Mouse (Mus musculus): ENCODE data around the gene Gm32802. TPM values are rescaled to one million over a fixed set of nuclear protein-coding genes. Genes with fewer than 3 reads are reported as not detected.
"Not testable (repeated sequence)": the region's sequence is repeated elsewhere in the genome, so short reads cannot be mapped to it uniquely, and the experiment has no call there.

The Gm32802 gene
- not detected in 2 replicates for polyA plus RNA-seq (2015; fragmentation: Nextera tagmentation; extraction: Ambion mirVana)

DNA sequence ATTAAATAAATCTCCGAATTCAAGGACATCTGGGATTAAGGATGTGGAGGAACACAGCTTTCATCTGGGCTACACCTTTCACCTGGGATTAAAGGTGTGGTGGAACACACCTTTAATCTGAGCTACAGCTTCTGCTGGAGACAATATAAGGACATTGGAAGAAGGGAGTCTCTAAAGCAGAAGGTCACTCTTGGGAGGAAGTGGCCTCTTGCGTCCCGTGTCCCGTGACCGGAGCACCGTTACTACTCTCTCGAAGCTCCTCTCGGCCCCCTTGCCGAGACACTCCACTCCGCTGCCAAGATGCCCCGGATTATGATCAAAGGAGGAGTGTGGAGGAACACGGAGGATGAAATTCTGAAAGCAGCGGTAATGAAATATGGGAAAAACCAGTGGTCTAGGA is at the start of gene Gm32802:
Gene Gm32802 (plus strand): TSS at position 301 of the 400 bp plus-strand sequence.
- no CpG with 5 or more reads among the region's 13 CpGs for WGBS
- not testable (repeated sequence) for H3K4me3 ChIP-seq (ENCODE audit: low read depth, low read length); H3K4me2 ChIP-seq (replicated peaks; ENCODE audit: low read depth); H3K4me1 ChIP-seq (replicated peaks; ENCODE audit: control insufficient read depth, insufficient read depth, low read length); H3K27me3 ChIP-seq (replicated peaks; ENCODE audit: control insufficient read depth, insufficient read depth, low read length); H3K9ac ChIP-seq (ENCODE audit: low read depth, low read length); ATAC-seq; H3K27ac ChIP-seq (ENCODE audit: low read depth, low read length); H3K36me3 ChIP-seq (ENCODE audit: control insufficient read depth, insufficient read depth); H3K9me3 ChIP-seq (ENCODE audit: control insufficient read depth)

DNA sequence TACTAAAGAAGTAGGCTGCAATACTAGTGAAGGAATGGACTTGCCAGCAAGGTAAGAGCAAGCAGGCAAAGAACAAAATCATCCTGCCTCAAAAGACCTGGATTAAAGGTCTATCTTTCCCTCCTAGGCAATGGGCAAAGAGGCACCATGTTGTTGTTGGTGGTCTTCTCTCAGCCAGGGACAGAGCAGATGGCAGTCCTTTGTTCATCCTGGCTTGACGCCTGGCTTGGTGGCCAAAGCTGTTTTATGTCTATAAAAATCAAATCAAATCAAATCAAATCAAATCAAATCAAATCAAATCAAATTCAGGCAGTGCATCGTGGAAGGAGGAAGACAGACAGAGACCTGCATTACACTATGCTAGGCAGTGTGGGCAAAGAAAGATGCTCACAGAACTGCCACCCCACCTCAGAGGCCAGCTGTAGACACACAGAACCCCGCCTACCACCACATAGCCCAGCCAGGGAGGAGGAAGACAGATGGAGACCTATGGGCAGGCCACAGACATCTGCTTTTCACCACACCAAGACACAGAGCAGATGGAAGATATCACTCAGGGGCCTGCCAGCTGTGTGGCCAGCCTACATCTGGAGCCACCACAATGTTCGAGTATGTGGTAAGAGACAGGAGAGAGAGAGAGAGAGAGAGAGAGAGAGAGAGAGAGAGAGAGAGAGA is 42.6 kb upstream of the Gm32802 start:
- not testable (repeated sequence) for H3K27ac ChIP-seq (ENCODE audit: low read depth, low read length); H3K9me3 ChIP-seq (ENCODE audit: control insufficient read depth); H3K27me3 ChIP-seq (replicated peaks; ENCODE audit: control insufficient read depth, insufficient read depth, low read length); H3K4me1 ChIP-seq (replicated peaks; ENCODE audit: control insufficient read depth, insufficient read depth, low read length); H3K4me2 ChIP-seq (replicated peaks; ENCODE audit: low read depth); H3K9ac ChIP-seq (ENCODE audit: low read depth, low read length); ATAC-seq; H3K36me3 ChIP-seq (ENCODE audit: control insufficient read depth, insufficient read depth); H3K4me3 ChIP-seq (ENCODE audit: low read depth, low read length)
- 92% methylated on average over 2 of the region's 4 CpGs for WGBS

DNA sequence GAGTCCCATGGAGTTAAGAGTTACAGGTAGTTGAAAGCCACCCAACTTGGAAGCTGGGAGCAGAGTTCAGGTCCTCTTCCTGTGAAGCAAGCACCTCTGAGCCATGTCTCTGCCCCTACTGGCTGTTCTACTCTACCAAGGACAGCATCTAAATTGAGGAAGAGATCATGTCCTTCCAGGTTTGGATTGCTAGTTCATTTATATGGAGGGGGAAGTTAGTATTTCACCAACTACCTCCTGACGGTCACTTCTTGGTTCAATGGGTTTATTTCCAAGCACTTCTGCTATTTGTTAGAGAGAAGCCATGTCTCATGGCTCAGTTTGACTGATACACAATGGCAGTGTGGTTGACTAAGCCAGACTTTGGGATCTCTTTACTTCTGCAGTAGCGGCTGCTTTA is 30.9 kb upstream of the Gm32802 start:
- not testable (repeated sequence) for H3K4me3 ChIP-seq (ENCODE audit: low read depth, low read length); H3K4me1 ChIP-seq (replicated peaks; ENCODE audit: control insufficient read depth, insufficient read depth, low read length)

DNA sequence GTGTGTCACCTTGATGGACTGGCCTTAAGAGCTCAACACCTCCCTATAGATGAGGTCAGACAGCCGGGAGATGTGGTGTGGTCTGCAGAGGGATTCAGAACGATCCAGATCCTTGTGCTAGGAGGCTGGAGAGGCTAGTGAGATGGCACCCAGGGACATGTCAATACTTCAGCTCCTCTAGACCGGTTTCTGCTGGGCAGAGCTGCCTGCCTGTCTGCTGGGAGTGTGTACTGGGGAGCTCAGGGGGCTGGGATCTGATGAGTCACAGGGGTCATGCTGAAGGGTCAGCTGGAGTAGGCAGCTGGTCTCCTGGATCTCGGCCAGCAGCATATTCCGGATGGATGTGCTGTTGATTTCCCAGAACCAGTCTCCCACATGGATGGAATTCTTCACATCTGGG is 25.9 kb upstream of the Gm32802 start:
- not testable (repeated sequence) for H3K27ac ChIP-seq (ENCODE audit: low read depth, low read length); H3K9ac ChIP-seq (ENCODE audit: low read depth, low read length); H3K36me3 ChIP-seq (ENCODE audit: control insufficient read depth, insufficient read depth); H3K9me3 ChIP-seq (ENCODE audit: control insufficient read depth); ATAC-seq; H3K4me1 ChIP-seq (replicated peaks; ENCODE audit: control insufficient read depth, insufficient read depth, low read length); H3K27me3 ChIP-seq (replicated peaks; ENCODE audit: control insufficient read depth, insufficient read depth, low read length); H3K4me3 ChIP-seq (ENCODE audit: low read depth, low read length); H3K4me2 ChIP-seq (replicated peaks; ENCODE audit: low read depth)
- WGBS: no CpG with 5 or more reads among the region's 5 CpGs

More for the DNA sequence above, 30.9 kb upstream of the Gm32802 start:
- H3K9ac ChIP-seq (ENCODE audit: low read depth, low read length); ATAC-seq; H3K9me3 ChIP-seq (ENCODE audit: control insufficient read depth); H3K4me2 ChIP-seq (replicated peaks; ENCODE audit: low read depth); H3K27me3 ChIP-seq (replicated peaks; ENCODE audit: control insufficient read depth, insufficient read depth, low read length); H3K36me3 ChIP-seq (ENCODE audit: control insufficient read depth, insufficient read depth); H3K27ac ChIP-seq (ENCODE audit: low read depth, low read length): not testable (repeated sequence)
- WGBS: no CpG with 5 or more reads among the region's 2 CpGs

DNA sequence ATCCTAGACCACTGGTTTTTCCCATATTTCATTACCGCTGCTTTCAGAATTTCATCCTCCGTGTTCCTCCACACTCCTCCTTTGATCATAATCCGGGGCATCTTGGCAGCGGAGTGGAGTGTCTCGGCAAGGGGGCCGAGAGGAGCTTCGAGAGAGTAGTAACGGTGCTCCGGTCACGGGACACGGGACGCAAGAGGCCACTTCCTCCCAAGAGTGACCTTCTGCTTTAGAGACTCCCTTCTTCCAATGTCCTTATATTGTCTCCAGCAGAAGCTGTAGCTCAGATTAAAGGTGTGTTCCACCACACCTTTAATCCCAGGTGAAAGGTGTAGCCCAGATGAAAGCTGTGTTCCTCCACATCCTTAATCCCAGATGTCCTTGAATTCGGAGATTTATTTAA is 17.8 kb upstream of the Gm32802 start, which contains the start of gene Gm32717:
Gene Gm32717 (minus strand): TSS at position 101 of the 400 bp plus-strand sequence.
- not testable (repeated sequence) for ATAC-seq; H3K27ac ChIP-seq (ENCODE audit: low read depth, low read length); H3K9me3 ChIP-seq (ENCODE audit: control insufficient read depth); H3K36me3 ChIP-seq (ENCODE audit: control insufficient read depth, insufficient read depth); H3K4me2 ChIP-seq (replicated peaks; ENCODE audit: low read depth); H3K4me3 ChIP-seq (ENCODE audit: low read depth, low read length); H3K27me3 ChIP-seq (replicated peaks; ENCODE audit: control insufficient read depth, insufficient read depth, low read length); H3K4me1 ChIP-seq (replicated peaks; ENCODE audit: control insufficient read depth, insufficient read depth, low read length); H3K9ac ChIP-seq (ENCODE audit: low read depth, low read length)
- no CpG with 5 or more reads among the region's 13 CpGs for WGBS

DNA sequence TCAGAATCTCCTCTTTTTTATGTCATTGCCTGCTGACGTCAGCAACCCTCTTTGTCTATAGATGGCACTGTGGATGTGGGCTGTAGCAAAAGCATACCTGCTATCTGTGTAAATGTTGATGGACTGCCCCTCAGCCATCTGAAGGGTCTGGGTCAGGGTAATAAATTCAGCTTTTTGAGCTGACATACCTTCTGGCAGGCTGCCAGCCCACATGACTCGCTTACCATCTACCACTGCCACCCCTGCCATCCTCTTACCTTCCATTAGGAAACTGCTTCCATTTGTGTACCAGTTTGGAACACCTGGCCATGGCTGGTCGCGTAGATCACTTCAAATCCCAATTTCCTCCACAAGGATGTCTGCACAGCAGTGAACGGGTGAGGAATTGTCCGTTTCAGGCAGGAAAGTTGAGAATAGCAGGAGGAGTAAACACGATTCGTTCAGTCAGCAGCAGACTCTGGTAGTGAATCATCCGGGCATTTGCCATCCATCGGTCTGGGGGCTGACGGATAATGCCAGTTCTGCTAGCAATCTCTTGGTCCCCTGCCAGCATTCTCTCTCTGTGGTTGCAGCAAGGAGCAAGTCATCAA is 9.4 kb upstream of the Gm32802 start:
- H3K9ac ChIP-seq (ENCODE audit: low read depth, low read length); H3K4me1 ChIP-seq (replicated peaks; ENCODE audit: control insufficient read depth, insufficient read depth, low read length); H3K36me3 ChIP-seq (ENCODE audit: control insufficient read depth, insufficient read depth); H3K4me3 ChIP-seq (ENCODE audit: low read depth, low read length); H3K27me3 ChIP-seq (replicated peaks; ENCODE audit: control insufficient read depth, insufficient read depth, low read length); H3K9me3 ChIP-seq (ENCODE audit: control insufficient read depth); ATAC-seq; H3K4me2 ChIP-seq (replicated peaks; ENCODE audit: low read depth); H3K27ac ChIP-seq (ENCODE audit: low read depth, low read length): not testable (repeated sequence)
- WGBS: 61% methylated on average over 11 of the region's 11 CpGs

DNA sequence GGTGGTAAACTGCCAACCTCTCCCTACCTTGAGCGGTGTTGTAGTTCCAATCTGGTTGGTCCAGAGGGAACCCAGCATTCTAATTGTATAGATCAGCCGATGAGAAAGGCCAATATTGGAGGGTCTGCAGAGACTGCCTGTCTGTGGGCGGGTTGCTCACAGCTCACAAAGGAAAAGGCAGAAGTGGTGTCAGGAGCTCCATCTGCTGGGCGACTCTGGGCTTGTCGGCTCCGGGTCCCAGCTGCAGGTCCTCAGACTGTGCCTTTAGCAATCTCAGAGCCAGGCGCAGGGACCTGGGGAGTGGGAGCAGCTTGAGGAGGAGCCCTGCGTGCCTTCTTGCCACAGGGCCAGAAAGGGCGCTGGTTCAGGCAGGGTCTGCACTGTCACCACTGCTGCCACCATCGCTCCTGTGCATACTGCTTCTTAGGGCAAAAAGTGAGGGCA is 7.6 kb upstream of the Gm32802 start:
- no peak overlapping the region for H3K27ac ChIP-seq (ENCODE audit: low read depth, low read length)
- 37% methylated on average over 10 of the region's 10 CpGs for WGBS
- H3K9ac ChIP-seq (ENCODE audit: low read depth, low read length): no peak overlapping the region
- H3K36me3 ChIP-seq (ENCODE audit: control insufficient read depth, insufficient read depth): no peaks in the 10 kb centered on the region
- H3K4me3 ChIP-seq (ENCODE audit: low read depth, low read length): no peak overlapping the region
- H3K4me2 ChIP-seq (replicated peaks; ENCODE audit: low read depth): no peak overlapping the region
- no peak for ATAC-seq
- H3K27me3 ChIP-seq (replicated peaks; ENCODE audit: control insufficient read depth, insufficient read depth, low read length): no peaks in the 10 kb centered on the region
- H3K4me1 ChIP-seq (replicated peaks; ENCODE audit: control insufficient read depth, insufficient read depth, low read length): no peaks in the 10 kb centered on the region
- peak; percentile 64 for TF ChIP-seq CTCF (IDR thresholded peaks at IDR 0.05; ENCODE audit: low read depth)
- no peaks in the 10 kb centered on the region for H3K9me3 ChIP-seq (ENCODE audit: control insufficient read depth)

DNA sequence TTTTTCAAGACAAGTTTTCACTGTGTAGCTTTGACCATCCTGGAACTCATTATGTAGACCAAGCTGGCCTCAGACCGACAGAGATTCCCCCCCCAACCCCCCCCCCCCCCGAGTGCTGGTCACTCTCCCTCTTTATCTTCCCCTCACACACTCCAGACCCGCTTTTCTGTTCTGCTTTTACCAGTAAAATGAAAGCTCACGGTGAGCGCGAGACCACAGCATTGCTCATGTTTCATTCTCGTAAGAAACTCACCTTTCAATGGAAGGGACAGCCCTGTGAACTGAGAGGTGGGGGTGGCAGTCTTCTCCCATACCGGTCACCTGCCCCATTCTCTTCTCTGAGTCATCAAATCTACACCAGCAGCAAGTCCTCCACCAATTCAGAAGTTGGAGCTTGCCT is 10.3 kb downstream of the Gm32802 start:
- not testable (repeated sequence) for H3K4me2 ChIP-seq (replicated peaks; ENCODE audit: low read depth); H3K27me3 ChIP-seq (replicated peaks; ENCODE audit: control insufficient read depth, insufficient read depth, low read length); H3K27ac ChIP-seq (ENCODE audit: low read depth, low read length); H3K4me1 ChIP-seq (replicated peaks; ENCODE audit: control insufficient read depth, insufficient read depth, low read length); H3K9me3 ChIP-seq (ENCODE audit: control insufficient read depth); H3K4me3 ChIP-seq (ENCODE audit: low read depth, low read length); H3K9ac ChIP-seq (ENCODE audit: low read depth, low read length); ATAC-seq; H3K36me3 ChIP-seq (ENCODE audit: control insufficient read depth, insufficient read depth)
- WGBS: 53% methylated on average over 2 of the region's 8 CpGs

DNA sequence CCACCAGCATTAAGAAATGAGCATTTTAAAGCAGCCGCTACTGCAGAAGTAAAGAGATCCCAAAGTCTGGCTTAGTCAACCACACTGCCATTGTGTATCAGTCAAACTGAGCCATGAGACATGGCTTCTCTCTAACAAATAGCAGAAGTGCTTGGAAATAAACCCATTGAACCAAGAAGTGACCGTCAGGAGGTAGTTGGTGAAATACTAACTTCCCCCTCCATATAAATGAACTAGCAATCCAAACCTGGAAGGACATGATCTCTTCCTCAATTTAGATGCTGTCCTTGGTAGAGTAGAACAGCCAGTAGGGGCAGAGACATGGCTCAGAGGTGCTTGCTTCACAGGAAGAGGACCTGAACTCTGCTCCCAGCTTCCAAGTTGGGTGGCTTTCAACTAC is 12.9 kb downstream of the Gm32802 start:
- H3K9ac ChIP-seq (ENCODE audit: low read depth, low read length); H3K36me3 ChIP-seq (ENCODE audit: control insufficient read depth, insufficient read depth); H3K9me3 ChIP-seq (ENCODE audit: control insufficient read depth); H3K27ac ChIP-seq (ENCODE audit: low read depth, low read length); H3K4me1 ChIP-seq (replicated peaks; ENCODE audit: control insufficient read depth, insufficient read depth, low read length); H3K4me2 ChIP-seq (replicated peaks; ENCODE audit: low read depth); H3K4me3 ChIP-seq (ENCODE audit: low read depth, low read length); ATAC-seq; H3K27me3 ChIP-seq (replicated peaks; ENCODE audit: control insufficient read depth, insufficient read depth, low read length): not testable (repeated sequence)
- WGBS: no CpG with 5 or more reads among the region's 2 CpGs

Data from intestine, postnatal 0 days (tissue).